Mouse (Mus musculus): Measurements from ENCODE around the gene Tsnaxip1.

Tsnaxip1 gene

DNA sequence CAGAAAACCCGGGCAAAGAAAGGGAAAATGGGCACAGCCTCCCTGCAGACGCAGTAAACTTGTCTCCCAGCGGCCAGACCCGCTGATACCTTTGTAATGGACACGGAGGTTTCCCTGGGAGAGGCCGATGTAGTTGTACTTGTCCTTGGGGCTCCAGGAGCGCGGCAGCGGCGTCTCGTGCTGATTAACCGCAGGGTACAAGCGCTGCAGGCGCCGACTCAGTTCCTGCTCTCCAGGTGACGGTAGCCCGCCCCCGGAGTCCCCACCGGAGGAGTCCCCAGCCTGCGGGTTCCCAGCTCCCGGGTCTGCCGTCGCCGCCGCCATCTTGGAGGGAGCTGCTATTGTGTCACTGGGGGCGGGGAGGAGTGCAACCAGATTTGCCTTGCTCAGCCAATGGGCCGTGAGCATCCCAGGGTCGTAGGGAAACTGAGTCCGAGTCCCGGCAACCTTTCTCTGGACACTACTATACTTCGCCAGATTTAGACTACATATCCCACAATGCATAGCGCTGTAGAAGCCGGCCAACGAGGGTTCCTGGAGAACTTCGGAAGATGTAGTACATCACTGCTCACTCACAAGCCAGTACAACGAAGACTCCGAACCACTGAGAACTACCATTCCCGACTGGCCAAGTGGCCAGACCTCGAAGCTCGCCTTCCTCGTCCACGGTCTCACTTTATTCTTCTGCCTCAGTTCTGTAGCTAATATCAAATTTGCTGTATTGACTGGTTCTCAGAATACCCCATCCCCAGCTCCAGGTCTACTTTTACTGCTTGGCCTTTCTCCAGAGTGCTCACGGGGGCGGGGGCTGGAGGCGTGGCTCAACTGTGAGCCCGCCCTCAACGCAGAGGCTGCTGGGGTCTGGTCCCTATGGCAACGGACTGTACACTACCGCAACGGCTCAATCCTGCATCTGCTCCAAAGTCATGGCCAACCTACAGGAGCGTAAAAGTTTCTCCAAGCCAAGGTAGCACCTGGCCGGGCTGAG, at the start of gene Tsnaxip1, which contains the start of gene Ranbp10:
Gene Tsnaxip1 (plus strand): TSS at position 871 of the 988 bp plus-strand sequence.
Gene Ranbp10 (minus strand): TSS at position 490 of the 988 bp plus-strand sequence.
- DNase-seq (ENCODE audit: low spot score), result peak; percentile 87

DNA sequence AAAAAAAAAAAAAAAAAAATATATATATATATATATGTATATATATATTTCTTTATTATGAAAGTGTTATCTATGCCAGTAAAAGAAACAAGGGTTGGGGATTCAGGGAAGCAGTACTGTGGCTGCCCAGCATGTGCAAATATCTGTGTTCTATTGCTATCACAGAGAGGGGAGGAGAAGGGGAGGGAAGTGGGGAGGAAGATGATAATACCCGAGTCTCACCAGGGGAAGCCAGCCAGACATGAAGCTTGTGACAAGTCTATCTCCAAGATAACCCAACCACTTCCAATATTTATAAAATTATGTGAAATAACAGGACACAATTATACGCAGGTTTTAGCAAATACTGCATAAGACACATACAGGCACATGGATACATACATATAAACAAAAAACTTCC, 49.7 kb upstream of the Tsnaxip1 start:
- no peak for DNase-seq (ENCODE audit: low spot score)

DNA sequence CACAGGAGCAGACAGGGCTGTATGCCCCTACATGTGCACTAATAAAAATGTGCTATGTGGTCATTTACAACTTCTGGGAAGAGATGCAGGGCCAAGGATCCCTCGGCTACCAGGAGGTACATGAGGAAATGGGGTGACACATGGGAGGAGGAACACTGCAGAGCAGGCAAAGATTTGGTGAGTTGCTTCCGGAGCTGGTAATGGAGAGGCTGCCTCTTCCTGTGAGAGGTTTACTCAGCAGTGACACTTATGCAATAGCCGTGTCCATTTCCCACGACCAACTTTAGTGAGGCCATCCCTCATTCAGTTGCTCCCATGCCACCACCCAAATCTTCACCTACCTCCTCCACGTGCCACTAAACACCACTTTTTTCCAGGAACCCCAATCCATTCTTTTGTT, 47.2 kb upstream of the Tsnaxip1 start:
- DNase-seq (ENCODE audit: low spot score), result no peak

DNA sequence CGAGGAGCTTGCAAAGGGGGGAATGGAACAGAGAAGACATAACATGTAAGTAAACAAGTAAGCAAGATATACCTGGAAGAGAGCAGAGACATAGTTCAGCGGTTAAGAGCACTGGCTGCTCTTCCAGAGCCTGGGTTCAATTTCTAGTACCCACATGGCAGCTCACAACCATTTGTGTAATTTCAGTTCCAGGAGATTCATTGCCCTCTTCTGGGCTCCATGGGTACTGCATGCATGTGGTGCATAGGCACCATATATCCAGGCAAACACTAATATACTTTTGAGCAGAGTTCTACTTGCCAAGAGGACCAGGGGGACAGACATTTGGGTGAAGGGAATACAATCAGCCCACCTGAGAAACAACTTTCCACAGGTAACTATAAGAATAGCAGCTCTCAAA, 39.3 kb upstream of the Tsnaxip1 start:
- peak; percentile 23 for DNase-seq (ENCODE audit: low spot score)

DNA sequence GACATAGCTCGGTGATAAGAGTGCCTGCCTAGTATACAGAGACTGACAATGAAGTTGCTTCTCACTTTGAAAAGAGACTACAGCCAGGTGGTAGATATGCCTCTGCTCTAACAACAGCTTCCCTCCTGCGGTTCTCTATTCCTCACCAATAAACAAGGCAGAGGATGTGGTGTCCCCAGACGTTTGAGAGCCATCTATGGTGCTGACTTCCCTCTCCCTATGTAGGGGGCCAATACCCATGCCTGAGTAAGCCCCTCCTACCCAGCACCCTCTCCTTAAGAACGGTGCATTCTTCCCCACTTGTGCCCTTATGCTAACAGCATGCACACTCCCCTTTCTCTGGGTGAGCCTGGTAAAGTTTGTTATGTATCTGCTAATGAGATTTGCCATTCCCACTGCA, 38.6 kb upstream of the Tsnaxip1 start:
- no peak for DNase-seq (ENCODE audit: low spot score)

DNA sequence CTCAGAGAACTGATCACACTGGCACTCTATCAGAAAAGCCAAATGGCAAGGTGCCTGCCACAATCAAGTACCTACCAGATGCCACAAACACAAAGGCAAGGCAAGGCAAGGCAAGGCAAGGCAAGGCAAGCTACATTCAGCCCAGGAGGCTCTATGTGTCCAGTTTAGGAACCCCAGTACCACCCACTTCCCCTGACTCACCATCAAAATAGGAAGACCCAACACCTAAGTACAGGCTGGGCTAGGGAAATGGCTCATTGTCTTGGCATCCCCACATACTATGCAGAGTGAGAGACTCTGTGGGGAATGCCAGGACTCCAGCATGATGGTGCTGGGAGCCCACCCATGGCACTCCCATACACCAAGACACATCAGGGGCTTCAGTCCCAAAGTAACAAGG, 37.9 kb upstream of the Tsnaxip1 start:
- DNase-seq (ENCODE audit: low spot score), result no peak

DNA sequence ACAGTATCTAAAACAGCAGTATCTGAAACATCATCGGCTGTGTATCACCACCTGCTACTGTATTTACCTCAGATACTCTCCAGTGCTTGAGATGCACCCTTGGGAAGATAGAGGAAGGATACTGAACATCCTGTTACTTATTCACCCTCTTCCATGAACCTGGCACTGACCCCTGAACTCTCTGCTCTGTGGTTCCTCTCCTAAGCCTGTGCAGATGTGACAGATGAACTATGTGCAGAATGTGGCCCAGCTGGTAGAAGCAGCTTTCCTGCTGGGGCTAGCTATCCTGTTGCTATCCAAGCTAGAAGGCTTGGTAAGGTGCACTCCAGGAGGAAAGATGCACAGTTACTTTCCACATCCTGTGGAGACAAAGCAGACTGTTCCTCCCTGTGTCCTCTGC, 34.2 kb upstream of the Tsnaxip1 start:
- no peak for DNase-seq (ENCODE audit: low spot score)

DNA sequence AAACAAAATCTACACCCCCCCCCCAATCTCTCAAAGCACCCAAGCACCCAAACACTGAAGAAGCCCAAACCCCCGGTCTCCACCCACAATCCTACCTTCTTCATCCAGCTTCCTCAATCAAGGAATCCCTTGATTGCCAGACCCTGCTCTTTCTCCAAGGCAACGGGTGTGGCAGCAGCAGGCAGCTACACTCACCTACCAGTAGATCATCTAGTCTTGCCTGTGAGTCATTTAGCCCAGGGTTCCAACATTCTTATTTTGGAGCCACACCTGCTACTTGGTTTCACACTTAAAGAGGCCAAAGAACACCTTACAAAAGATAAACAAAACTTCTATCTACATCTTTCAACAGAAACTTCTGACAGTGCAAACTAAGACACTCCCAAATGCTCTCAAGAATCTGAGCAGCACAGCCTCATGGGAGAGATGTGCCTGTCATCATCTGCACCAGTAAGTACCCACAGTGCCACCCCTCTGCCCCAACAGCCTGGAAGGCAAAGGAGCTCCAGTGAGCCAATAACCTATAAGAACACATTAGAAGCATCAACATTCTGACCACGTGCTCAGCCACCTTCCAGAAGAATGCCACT, 33.4 kb upstream of the Tsnaxip1 start:
- no peak for DNase-seq (ENCODE audit: low spot score)

DNA sequence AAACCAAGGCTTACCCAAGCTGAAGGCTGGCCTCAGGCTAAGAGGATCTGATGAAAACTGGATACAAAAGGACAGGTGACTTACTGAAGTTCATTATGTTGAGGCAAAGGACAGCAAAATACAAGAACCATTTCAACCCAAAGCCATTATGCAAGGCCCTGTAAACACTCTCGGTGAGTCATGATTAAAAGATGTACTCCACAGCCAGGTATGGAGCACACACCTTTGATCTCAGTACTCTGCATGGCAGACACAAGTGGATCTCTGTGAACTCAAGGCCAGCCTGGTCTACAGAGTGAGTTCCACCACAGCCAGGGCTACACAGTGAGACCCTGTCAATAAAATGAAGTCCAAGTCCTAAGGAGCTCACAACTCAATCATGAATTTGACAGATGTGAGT, 31.7 kb upstream of the Tsnaxip1 start:
- no peak for DNase-seq (ENCODE audit: low spot score)

DNA sequence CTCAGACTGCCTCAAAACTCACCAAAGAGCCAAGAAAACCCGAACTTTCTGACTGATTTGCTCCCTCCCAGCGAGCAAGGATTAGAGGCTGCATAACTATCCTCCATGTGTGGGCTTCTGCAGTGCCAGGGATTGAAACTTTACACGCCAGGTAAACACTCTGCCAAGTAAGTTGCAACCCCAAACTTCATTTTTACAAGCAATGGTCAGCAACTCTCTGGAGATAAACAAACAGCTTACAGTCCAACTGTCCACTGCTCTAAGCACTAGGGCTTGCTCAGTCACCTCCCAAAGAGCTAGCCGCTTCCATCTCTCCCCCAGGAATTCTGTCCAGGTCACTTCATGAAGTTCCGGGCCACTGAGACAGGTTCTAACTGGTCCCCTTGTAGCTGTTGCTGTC, 29.1 kb upstream of the Tsnaxip1 start:
- no peak for DNase-seq (ENCODE audit: low spot score)

DNA sequence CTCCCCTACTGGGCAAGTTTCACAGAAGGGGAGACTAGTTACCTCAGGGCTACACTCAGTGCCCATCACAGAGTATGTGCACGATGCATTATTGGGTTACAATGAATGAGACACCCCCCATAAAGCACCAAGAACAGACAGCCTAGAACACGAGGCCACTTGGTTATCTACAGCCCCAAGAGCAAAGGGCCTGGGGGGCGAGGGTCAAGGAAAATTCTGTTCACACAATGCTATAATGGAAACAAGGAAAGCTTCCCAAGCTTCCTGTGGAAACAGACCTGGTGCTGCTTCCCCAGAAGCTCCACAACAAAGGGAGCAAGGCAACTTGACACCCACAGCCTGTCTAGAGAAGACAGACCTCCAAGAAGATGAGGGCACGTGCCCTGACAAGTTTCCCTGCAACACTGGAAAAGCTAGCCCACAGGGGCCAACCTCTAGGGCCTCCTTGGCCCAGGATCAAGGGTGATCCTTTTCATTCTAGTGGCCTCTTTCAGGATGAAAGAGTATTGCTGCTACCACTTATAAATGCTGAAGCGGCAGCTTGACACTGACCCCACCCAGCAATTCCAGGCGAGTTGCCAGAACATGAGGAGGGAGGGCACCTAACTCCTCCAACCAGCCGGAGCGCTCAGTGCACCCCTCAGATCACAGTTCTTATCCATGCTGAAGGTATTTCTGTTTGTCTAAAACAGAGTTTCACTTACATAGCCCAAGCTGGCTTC, 28.3 kb upstream of the Tsnaxip1 start:
- peak; percentile 76 for DNase-seq (ENCODE audit: low spot score)

DNA sequence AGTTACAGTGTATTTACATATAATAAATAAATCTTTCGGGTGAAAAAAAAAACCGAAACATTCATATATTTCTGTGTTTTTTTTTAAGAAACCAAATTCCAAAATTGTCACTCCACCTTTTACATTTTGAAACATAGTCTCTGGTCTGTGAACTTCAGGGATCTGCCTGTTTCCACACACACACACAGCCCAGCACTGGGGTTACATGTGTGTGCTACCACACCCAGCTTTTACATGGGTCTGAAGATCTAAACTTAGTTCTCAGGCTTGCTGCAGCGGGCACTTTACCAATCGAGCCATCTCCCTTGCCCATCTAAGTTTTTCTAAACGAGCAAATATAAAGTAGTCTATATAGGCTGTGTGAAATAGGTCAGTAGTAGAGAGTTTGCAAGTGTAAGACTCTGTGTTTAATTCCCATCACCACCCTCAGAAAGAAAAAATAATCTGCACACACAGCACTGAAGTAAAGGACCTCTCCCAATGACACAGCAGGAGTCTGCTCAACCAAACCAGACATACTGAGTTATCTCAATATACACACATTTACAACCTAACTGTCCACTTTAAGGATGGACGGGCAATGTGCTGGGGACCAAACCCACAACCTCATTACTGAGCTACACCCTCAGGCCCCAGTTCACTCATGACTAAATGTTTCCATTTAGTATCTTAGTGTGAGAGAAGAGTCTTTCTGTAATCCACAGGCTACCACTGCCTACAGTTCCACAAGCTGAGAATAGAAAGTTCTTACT, 26.2 kb upstream of the Tsnaxip1 start:
- DNase-seq (ENCODE audit: low spot score), result no peak

DNA sequence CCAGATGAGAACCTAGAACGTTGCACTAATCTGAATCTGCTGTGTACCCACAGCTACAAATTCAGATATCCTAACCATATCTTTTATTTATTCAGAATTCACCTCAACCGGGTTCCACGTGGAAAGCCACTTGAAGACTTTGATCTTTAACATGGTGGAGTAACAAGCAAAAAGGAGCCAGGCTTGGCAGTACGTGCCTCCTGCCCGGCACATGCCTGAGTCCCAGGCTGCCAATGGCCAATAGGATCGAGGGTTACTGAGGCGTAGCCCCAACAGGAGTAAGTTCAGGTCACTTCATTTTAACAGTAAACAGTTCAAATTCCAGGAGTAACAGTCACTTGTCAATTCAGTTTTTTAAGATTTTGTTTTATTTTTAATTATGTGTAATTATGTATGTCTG, 22.7 kb upstream of the Tsnaxip1 start:
- no peak for DNase-seq (ENCODE audit: low spot score)

DNA sequence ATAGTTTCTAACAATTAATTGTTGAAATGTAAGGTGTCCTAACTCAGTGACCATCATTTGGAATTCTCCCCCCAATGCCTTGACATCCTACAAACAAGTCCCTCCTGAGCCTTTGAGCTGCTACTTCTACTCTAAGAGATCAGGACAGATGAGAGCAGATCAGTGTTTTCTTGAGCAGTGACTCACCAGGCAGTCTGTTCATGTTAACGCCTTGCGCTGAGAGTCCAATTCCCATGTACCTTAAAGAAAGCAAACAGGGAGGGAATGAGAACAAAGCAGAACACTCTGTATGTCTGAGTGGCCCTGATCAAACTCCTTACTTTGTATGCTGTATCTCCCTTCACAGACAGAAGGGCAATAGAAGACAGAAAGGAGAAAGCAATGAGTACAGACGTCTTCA, 22.2 kb upstream of the Tsnaxip1 start:
- no peak for DNase-seq (ENCODE audit: low spot score)

DNA sequence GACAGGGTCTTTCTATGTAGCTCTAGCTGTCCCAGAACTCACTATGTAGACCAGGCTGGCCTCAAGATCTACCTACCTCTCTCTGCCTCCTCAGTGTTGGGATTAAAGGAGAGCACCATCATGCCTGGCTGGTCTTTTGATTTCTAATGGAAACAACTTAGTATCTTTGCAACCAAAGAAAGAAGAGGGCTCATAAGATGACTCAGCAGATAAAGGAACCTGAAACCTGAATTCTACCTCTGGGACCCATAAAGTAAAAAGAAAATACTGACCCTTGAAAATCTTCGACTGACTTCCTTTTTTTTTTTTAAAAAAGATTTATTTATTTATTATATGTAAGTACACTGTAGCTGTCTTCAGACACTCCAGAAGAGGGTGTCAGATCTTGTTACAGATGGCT, 21.6 kb upstream of the Tsnaxip1 start:
- DNase-seq (ENCODE audit: low spot score), result no peak

DNA sequence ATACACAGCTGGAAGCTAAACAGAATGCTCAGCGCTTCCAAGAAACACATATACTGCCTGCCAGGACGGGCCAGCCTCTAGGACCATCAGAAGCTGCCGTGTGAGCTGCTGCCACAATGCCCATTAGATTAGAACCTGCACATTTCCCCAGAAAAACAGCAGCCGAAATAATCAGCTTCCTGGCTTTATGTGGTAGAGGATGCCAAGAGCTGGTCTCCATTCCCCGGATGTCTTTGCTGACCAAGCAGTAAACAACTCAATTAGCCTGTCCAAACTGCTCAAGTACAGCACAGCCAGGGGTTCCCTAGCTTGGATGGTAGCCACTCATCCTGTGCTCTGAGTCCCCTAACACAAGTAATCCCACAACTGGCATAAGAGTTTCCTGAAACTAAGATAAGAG, 19.8 kb upstream of the Tsnaxip1 start:
- no peak for DNase-seq (ENCODE audit: low spot score)

DNA sequence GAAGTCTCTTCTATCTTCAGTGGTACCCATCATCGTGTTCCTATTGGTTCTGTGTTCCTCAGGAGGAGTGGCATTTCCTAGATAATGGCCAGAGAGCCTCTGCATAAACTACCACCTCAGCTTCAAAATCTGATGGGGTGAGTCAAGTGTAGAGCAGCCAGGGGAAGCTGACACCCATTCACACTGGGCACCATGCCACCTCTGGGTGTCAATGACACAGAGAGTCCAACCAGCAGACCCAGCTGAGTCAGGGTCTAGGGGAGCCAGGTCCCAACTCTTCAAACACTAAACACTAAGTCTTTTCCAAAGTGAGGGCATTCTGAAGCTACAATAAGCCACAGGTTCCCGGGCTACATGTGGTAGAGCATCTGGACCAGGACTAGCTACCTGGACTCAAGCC, 19.1 kb upstream of the Tsnaxip1 start:
- DNase-seq (ENCODE audit: low spot score), result no peak

DNA sequence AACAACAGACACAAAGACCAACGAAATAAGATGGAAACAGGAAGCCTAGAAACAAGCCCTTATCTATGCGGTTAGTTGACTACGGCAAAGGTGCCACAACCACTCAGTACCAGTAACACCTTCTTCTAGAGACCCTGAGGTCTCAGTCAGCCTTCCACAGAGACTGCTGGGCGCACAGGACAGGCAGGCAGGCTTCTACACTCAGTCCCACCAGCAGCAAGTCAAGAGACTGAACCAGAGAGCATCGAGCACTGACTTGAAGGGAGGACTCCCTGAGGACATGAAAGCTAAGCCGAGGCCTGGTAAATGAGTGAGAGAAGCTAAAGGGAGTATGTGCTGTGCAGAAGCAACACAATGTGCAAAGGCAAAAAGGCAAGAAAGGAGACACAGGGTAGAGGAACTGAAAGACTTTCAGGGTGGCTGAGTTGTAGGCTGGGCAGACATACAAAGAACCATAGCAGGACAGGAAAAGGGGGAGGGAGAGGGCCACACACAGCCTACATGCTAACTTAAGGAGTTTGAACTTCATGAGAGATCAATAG, 17.2 kb upstream of the Tsnaxip1 start:
- no peak for DNase-seq (ENCODE audit: low spot score)

DNA sequence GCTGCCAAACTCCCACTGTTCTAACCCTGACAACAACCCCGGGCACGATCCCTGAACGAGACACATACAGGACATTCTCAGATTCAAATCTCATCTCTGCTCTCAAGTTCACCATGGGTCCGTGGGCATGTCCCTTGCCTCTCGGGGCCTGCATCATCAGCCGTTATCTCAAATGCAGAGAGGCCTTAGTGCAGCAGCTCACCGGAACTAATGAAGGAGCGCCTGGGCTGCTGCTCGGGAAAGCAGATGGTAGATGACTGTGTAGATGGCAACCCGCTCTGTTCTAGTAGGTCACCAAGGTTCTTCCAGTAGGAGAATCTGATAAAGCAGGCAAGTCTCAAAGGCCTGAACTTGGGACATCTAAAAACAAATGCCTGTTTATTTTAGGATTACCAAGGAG, 16.5 kb upstream of the Tsnaxip1 start:
- no peak for DNase-seq (ENCODE audit: low spot score)

DNA sequence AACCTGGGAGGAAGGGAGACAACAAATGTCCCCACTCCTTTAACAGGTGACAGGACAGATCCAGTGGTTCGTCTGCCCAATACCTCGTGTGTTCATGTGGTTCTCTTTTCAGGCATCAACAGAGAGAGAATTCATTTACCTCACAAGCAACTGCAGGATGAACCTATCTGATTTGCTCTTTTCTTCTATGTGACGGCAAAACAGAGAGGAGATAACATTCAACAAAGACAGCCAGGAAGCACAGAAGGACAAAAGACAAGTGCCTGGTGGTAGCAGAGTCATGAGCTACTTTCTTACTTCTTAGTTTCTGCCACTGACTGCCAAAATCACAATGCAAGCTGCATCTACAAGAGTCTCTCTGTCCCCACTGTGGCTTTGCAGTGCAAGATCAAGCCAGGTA, 16.0 kb upstream of the Tsnaxip1 start:
- DNase-seq (ENCODE audit: low spot score), result no peak

DNA sequence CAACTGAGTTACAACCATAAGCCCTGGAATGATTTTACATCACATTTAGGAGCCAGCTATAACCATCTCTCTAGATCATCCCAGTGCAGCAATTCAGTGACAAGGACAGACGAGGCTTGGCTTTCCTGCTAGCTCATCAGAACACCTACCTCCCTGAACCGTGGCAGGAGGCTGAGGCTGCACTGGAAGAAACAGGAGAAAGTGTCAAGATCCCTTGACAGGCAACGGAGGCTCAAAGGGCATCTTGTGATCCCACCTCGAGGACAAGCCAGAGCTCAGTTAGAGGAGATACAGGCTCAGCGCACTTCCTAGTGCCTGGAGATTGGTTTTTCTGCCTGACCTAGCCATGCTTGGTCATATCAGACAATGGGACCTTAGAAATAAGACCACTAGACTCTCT, 15.0 kb upstream of the Tsnaxip1 start:
- DNase-seq (ENCODE audit: low spot score), result no peak

DNA sequence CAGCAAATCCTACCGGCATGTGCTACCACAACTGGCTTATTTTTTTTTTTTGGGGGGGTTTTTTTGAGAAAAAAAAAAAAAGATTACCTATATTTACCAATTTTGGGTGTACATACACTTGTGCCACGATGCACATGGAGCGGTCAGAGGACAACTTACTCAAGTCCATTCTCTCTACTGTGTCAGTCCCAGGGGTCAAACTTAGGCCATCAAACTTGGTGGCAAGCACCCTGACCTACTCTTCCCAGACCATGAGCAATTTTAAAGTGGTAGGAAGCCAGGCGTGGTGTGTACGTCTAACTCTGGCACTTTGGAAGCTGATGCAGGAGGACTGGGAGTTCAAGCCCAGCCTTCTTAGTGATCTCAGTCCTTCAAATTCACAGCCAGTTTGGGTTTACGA, 14.3 kb upstream of the Tsnaxip1 start:
- DNase-seq (ENCODE audit: low spot score), result no peak

All from ovary, postnatal 14 days (tissue).